Mouse (Mus musculus) hindlimb bud, embryonic 11.5 days (tissue): ENCODE results near the gene Rbck1.
A peak's percentile ranks its signal among the peaks of the same experiment; 100 is the strongest.
"Not testable (repeated sequence)": the region's sequence is repeated elsewhere in the genome, so short reads cannot be mapped to it uniquely, and the experiment has no call there.

ENCODE experiments used
- DNase-seq: peaks from one replicate; pipeline ENCODE4 v3.0.0-alpha.2; 2012; ENCODE audit warnings: low read depth, low spot score; ENCODE audit errors: extremely low spot score

Gene Rbck1

DNA sequence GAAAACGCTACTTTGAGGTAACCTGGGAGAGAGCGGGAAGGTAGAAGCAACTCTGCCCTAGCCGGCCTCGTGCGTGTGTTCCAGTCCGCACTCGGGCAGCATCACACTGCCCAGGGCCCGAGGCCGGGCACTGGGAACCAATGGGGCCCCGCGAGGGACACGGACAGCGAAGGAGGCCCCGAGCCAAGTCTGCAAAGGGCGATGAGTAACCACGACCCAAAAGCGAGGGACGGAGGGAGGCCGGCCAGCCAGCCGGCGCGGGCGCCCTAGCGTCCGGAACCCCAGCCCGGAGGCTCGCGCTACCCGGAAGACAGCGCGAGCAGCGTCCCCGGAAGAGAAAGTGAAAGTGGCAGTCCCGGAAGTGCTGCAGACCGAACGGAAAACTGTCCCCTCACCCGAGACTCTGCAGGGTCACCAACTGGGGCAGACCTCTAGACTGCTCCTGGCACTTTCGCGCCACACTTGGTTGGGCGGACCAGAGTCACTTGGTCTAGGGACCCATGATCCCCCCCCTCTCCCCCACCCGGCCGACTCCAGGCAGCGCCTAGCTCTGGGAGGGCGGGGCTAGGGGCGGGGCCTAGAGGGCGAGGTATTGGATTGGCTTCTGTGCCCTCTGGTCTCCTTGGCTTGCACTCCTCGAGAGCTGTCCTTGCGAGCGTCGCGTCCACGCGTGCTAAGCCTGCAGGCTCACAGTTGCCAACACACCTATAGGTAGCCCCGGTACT, at the start of gene Rbck1:
Rbck1 (minus strand) TSS at position 553 of the 725 bp plus-strand sequence.
- DNase-seq = peak; percentile 73

DNA sequence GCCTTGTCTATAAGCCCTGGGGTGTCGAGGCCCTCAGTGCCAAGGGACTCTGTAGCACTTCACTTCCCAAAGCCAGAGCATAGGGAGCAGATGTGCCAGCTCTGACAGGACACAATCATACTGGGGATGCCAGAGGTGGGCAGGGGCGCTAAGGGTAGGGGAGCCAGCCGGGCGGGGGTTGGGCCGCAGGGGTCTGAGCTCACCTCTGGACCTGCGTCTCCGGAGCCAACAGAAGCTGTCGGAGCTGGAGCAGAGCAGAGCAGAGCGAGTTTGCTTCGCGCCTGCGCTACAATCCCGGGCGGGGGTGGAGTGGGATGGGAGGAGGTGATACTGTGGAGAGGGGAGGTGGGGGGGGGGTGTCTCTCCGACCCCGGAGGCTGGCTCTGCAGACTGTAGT, 43.9 kb upstream of the Rbck1 start, which contains the start of gene Nrsn2:
Nrsn2 (minus strand) TSS at position 294 of the 397 bp plus-strand sequence.
- no peak for DNase-seq

DNA sequence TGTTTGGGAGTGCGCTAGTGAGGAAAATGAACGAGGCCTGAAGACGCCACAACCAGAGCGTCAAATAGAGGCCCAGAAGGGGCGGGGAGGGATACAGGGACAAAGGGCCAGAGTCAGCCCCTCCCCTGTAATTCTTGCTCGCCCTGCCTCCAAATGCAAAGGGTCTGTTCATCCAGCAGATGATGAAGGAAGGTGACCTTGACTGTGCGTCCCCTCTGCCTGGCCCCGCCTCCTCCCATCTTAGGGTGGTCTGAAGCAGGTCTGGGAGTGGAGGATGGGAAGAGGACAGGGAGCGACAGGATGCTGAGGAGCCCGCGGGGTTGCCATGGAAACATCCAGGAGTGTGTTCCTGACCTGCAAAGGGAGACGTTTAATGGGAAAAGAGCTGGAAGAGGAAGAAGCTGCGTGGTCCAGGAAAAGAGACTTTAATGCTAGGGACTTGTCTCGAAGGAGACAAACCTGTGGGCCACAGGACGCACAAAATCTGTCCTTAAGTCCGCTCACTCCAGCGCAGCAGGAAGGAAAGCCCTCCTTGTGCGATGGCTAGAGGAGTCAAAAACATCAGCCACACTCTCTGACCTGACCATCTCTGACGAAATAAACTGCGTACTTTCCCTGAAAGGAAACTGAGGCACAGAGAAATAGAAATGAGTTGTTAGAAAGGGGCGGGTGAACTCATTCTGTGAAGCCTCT, 43.3 kb upstream of the Rbck1 start:
- no peak for DNase-seq

DNA sequence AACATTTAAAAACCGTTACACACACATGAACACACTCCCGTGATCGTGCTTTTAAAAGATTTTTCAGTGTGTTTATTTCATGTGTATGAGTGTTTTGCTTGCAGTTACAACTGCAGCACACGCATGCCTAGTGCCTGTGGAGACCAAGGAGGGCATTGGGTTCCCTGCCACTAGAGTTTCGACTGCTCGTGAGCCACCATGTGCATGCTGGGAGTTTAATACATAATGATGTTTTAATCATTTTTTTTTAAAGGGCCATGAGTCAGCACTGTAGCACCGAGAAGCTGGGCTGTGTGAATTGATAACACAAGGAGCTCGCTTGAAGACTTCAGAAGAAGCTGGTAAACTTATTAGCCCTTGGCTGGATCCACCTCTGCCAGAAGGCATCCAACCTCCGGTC, 41.1 kb upstream of the Rbck1 start:
- no peak for DNase-seq

DNA sequence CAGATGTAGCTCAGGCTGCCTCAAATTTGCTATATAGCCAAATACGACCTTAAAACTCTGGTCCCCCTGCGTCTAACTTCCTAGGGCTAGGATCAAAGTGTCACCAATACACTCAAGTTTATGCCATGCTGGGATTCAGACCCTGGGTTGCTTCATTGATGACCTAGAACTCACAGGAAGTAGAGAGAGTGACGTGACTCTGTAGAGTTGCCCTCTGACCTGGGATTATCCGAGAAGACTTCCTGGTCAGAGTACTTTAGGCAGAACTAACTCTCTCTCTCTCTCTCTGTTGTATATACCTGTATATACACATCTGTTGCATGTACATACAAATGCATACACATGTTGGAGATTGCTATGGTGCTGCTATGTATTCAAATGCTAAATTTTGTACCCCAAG, 40.2 kb upstream of the Rbck1 start:
- DNase-seq = no peak

DNA sequence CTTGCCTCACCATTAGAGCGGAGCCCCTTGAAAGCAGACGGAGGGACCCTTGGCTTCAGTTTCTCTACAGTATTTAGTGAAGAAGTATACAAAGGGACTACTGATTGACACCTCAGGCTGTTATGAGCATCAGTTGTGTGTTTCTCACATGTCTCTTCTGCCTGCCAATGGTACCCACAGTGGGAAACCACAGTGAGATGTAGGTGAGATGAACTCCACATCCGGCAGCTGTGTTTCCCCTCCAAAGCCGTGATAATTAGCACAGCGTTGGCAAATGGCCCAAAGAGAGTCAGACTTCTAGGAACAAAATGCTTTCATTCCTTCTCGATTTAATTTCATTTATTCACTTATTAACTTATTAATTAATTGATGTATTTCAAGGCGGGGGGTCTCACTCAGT, 39.7 kb upstream of the Rbck1 start:
- DNase-seq = no peak

DNA sequence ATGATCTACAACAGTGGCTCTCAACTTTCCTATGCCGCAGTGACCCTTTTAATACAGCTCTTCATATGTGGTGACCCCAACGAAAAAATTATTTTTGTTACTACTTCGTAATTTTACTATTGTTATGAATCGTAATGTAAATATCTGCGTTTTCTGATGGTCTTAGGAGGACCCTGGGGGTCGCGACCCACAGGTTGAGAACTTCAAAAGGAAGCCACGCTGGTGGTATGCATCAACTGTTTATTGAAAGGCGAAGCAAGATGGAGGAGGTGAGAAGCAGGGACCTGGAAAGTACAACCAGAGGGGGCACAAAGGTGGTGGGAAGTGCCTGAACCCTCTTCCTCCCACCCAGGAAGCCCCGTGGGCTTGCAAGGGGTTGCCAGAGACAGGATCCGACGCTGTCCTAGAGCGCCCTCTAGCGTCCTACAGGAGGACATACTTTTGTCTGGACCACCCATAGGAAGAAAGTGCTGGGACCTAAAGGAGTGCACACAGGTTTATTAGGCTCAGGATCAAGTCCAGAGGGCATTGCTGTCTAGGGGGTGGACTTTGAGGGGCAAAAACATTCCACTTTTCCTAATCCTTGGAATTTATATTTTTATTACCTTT, 36.2 kb upstream of the Rbck1 start:
- peak; percentile 42 for DNase-seq

DNA sequence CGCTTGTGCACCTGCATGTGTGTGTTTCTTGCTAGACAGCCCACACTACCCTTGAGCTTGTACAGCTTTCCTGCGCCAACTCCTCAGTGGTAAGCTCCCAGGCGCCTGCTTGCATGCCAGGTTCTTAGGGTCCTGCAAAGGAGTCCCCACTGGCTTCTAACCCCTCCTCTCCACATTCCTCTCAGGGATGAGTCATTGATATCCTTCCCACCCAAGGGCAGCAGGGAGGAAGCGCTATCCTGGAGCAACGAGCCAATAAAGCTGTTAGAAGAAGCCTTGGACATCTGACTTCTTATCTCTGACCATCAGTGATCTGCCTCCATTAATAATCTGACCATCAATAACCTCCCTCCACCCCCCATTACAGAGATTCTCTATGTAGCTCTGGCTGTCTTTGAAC, 35.5 kb upstream of the Rbck1 start:
- DNase-seq = no peak

DNA sequence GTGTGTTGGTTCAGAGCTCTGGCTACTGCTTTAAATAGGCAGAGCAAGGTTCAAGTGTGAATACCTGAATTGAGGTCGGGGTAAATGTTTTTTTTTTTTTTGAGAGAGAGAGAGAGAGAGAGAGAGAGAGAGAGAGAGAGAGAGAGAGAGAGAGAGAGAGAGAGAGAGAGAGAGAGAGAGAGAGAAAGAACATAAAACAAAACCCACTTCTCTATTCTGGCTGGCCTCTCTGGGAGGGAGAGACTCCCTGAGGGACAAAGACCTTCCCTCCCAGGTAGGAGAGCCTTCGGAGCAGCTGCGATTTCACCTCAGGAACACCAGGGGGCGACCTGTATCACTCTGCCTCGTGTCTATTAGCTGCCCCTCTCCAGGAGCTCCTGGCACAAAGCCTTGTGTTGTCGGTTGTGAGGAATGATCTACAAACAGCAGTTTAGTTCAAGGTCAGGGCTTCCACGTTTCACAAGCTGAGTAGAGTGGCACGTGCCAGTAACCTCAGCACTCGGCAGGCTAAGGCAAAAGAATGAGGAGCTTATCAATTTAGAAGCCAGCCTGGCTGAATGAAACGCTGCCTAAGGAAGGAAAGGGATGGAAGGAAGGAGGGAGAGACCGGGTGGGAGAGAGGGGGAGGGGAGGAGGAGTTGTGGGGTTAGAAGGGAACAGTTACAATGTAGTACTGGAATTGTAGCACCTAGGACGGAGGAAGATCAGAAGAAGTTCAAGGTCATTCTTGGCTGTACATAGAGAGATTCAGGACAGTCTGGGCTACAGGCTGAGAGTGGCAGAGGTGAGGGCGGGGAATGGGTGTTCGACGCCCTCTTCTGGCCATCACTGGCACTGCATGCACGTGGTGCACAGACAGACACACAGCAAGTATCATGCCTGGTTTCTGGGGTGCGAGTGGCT, 31.0 kb upstream of the Rbck1 start:
- peak; percentile 61 for DNase-seq

DNA sequence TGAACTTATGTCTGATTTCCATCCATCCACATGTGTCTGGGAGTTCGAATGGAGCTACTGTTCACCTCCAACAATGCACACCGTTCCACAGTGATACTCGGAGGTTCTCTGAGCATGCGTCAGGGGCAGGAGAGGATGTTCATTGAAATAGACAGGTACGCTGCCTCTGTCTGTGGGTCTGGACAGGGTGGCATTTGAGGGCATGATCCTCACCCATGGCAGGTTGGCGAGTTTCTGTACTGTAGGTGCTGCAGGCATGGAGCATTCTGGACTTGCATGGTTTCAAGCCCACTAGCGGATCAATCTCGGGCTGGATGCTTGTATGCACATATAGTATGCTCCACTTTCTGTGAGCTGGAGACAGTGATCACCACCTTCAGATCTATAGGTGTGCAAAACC, 28.7 kb upstream of the Rbck1 start:
- no peak for DNase-seq

DNA sequence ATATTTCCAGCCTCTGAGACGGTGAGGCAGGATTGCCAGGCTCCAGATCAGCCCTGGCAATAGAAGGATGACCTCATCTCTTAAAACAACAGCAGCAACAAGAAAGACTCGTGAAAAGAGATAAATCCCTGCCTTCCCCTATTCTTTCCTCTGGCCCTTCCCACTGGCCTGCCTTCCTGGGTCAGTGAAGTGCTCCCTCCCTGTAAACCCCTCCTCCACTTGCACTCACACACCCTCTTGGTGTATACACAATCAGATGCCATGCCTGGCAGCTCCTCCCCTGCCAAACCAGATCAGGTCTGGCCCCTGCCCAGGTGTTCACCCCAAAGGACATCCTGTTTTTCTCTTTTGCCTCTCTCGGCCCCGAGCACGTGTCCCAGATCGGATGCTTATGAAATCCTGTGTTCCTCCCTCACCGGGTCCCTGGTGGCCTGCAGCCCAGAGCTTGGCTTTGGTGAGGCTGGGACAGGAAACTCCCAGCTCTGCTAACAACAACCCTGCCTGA, 27.9 kb upstream of the Rbck1 start:
- DNase-seq = no peak

DNA sequence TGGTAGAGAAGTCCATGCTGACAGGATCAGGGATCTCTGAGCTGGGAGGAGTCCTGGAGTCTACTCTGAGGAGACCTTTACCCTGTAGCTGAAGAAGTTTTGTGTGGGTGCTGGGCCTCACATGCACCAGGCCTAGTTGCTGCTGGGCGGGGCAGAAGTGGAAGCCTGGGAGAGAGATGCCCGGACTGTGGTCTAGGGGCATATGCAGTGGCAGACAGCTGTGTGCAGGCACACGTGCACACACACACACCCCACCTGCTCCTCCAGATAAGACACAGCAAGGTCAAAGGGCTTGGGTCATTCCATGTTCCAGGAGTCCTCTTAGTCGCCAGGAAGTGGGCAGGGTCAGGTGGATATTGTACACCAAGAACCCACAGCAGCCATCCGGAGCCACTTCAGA, 27.2 kb upstream of the Rbck1 start:
- no peak for DNase-seq

DNA sequence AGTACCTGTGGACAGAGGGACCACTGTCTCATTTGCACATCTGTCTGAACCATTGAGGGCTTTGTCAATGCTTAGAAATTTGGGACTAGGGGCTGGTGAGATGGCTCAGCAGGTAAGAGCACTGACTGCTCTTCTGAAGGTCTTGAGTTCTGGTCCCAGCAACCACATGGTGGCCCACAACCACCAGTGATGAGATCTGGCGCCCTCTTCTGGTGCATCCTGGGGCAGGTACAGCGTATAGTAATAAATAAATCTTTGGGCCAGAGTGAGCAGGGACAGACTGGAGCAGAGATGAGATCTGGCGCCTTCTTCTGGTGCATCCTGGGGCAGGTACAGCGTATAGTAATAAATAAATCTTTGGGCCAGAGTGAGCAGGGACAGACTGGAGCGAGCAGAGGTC, 26.5 kb upstream of the Rbck1 start:
- not testable (repeated sequence) for DNase-seq

DNA sequence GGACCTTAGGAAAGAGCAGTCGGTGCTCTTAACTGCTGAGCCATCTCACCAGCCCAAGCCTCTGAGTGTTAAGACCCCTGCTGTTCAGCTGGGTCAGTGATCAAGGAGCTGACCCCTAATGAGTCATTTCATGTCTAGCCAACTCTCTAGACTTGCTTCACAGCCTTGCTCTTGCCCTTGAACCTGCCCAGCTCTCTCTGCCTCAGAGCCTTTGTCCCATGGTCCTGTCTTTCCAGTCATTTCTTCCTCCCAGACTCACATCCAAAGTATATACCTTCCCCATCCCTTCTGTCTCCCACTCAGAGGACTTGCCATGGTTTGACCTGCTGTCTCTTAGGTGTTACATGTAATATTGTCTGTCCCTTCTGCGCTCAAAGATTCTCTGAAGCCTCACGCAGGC, 24.8 kb upstream of the Rbck1 start:
- DNase-seq = no peak

DNA sequence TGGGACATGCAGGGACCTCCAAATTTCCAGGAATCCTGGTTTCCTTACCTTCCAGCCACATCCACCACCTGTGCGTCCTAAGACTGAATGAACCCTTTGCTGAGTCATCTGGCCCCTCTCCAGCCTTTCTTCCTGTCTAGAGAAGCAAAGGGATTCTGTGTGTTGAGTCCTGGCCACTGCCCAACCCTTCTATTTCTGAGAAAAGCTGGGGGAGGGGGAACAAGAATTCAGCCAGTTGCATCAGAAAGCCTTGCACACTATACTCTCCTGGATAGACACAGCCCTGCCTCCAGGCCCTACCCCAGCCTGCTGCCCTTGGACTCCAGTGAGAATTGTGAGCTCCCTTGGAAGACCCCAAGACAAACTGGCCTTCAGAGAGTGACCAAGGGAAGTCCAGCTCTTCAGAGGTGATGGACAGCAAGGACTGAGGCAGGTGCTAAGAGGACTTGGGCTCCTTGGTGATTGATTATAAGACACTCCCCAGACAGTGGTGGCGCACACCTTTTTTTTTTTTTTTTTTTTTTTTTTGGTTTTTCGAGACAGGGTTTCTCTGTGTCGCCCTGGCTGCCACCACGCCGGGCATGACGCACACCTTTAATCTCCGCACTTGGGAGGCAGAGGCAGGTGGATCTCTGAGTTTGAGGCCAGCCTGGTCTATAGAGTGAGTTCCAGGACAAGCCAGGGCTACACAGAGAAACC, 17.5 kb upstream of the Rbck1 start:
- no peak for DNase-seq

DNA sequence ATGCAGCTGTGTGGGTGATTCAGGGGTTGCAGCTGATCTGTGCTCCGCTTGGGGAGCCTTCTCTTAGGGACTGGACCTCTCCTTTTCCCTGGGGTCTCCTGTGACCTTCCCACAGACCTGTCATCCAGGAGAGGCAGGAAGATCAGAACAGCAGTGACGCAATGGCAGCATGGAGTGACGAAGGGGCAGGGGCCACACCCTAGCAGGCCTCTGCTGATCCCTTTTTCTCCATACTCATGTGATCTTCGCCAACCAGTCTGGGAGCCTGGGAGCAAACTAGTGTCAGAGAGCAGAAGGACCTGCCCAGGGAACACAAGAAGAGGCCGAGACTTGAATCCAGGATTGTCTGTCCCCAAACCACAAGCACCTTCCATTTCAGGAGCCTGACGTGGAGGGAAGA, 16.8 kb upstream of the Rbck1 start:
- no peak for DNase-seq

DNA sequence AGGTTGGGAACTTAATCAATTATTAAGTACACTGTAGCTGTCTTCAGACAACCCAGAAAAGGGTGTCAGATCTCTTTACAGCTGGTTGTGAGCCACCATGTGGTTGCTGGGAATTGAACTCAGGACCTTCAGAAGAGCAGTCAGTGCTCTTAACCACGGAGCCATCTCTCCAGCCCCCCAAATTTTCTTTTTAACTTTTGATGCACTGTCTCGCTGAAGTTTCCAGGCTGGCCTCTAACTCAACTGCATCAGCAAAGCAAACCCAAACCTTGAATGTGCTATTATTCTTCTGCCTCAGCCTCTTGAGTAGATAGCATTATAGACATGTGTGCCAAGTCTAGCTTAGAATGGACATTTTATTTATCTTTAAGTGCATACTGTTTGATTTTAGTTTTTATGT, 15.3 kb upstream of the Rbck1 start:
- DNase-seq = no peak

DNA sequence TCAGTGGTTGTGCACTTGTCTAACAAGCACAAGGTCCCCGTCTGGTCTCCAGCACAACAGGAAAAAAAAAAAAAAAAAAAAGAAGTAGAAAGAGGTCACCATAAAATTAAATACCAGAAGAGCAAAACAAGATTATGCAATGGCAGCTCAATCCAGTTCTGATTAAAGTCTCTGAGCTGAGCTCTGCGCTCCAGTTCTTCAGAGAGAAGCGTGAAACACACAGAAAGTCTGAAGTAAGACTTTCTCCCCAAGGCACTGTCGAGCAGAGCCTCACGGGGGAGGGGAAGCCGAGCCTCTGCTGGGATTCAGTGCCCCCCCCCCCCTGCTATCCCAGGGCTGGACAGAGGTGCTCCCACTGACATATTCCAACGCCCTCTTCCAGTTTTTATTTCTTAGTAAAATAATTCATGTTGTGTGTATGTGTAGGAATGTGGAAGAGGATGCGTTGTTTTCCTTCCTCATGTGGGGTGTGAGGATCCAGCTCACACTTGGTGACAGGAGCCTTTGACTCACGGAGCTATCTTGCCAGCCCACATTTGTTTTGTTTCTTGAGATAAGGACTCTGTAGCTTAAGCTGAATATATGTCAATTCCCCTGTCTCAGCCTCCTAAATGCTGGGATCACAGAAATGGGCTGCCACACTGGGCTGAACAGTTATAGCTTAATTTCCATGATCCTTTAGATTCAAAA, 14.5 kb upstream of the Rbck1 start:
- no peak for DNase-seq

DNA sequence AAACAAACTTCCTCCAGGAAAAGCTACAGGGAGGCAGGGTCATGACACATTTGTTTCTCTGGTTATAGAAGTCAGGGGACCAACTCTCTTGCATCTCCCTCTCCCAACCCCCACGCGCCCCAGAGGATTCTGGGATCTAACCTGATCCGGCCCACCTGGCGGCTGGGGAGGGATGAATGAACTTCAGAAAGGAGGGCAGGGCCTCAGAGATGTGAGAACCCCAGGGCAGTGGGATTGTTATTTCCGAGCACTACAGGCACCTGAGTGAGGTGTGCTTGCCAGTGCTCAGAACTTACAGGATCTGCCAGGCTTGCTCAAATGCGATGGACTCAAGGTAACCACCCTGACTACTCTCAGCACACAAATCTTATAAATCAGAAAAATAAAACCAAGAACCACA, 12.9 kb upstream of the Rbck1 start:
- no peak for DNase-seq

DNA sequence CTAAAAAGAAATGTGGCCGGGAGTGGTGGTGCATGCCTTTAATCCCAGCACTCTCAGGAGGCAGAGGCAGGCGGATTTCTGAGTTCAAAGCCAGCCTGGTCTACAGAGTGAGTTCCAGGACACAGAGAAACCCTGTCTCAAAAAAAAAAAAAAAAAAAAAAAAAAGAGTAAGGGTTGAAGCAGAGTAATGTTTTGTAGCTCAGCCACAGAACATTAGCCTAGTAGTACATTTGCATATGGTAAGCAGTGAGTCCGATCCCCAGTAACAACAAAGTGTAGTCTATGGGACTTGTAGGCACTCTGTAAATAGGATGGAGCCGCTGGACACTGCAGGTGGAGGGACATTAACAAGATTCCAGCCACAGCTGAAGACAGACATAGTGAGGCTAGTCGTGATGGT, 12.5 kb upstream of the Rbck1 start:
- DNase-seq = no peak
